Mouse (Mus musculus): Measurements from ENCODE around the gene Olfr1183.
"Not testable (repeated sequence)": the region's sequence is repeated elsewhere in the genome, so short reads cannot be mapped to it uniquely, and the experiment has no call there.

Olfr1183 gene

GRCm38 (mm10) chr2:88454567-88454966, at the start of gene Olfr1183:
TSS of gene Olfr1183 (plus strand) at chr2:88454867.
- DNase-seq (ENCODE audit: low spot score), result not testable (repeated sequence)

- DNase-seq (ENCODE audit: low spot score), result no peak
Observed at GRCm38 (mm10) chr2:88406353-88406752, 48.3 kb upstream of the Olfr1183 start, which contains the start of gene Olfr1179. TSS of gene Olfr1179 (minus strand) at chr2:88406453.

- DNase-seq (ENCODE audit: low spot score), result no peak
Observed at GRCm38 (mm10) chr2:88419051-88419450, 35.6 kb upstream of the Olfr1183 start, which contains the start of gene Olfr1180. TSS of gene Olfr1180 (minus strand) at chr2:88419151.

GRCm38 (mm10) chr2:88426071-88426470, 28.6 kb upstream of the Olfr1183 start, which contains the start of gene Olfr1181:
TSS of gene Olfr1181 (minus strand) at chr2:88426171.
- DNase-seq (ENCODE audit: low spot score), result no peak

- DNase-seq (ENCODE audit: low spot score), result no peak
Observed at GRCm38 (mm10) chr2:88449031-88449430, 5.6 kb upstream of the Olfr1183 start, which contains the start of gene Gm13757. TSS of gene Gm13757 (minus strand) at chr2:88449131.

GRCm38 (mm10) chr2:88483298-88483697, 28.6 kb downstream of the Olfr1183 start, which contains the start of gene Olfr1184:
TSS of gene Olfr1184 (plus strand) at chr2:88483598.
- no peak for DNase-seq (ENCODE audit: low spot score)

- no peak for DNase-seq (ENCODE audit: low spot score)
Observed at GRCm38 (mm10) chr2:88493020-88493419, 38.4 kb downstream of the Olfr1183 start, which contains the start of gene Olfr1185-ps1. TSS of gene Olfr1185-ps1 (plus strand) at chr2:88493320.

GRCm38 (mm10) chr2:88518251-88518650, 63.6 kb downstream of the Olfr1183 start, which contains the start of gene Olfr1186:
TSS of gene Olfr1186 (plus strand) at chr2:88518551.
- no peak for DNase-seq (ENCODE audit: low spot score)
